Mouse (Mus musculus) ES-Bruce4 (cell line): ENCODE measurements around the gene Aplp2.

Experiments used
- CTCF ChIP-seq: IDR thresholded peaks from one replicate; pipeline ENCODE4 v1.8.1; 2011; ENCODE audit warnings: low read depth, low read length
- EP300 ChIP-seq: IDR thresholded peaks from 2 replicates; pipeline ENCODE4 v1.6.1; 2011; ENCODE audit warnings: low read depth, low read length; ENCODE audit not compliant: insufficient read depth
- POLR2A ChIP-seq: IDR thresholded peaks from one replicate; pipeline ENCODE4 v1.8.1; 2011; ENCODE audit warnings: low read length; ENCODE audit not compliant: insufficient read depth

GRCm38 (mm10) chr9:31120533-31120915, 91.1 kb downstream of the Aplp2 start:
- no peak for TF ChIP-seq CTCF
- no peak for TF ChIP-seq EP300
- TF ChIP-seq POLR2A, result no peak
